Mouse (Mus musculus) liver, postnatal 0 days (tissue): ENCODE results near the gene Agfg2.

Source experiments
- CTCF ChIP-seq: sonication (generic); IDR thresholded peaks from 2 replicates; pipeline ENCODE4 v1.5.1; 2016; ENCODE audit warnings: antibody characterized with exemption, low read depth
- EP300 ChIP-seq: IDR thresholded peaks from 2 replicates; pipeline ENCODE4 v1.6.1; 2016; ENCODE audit warnings: antibody characterized with exemption, low read depth, mild to moderate bottlenecking

DNA sequence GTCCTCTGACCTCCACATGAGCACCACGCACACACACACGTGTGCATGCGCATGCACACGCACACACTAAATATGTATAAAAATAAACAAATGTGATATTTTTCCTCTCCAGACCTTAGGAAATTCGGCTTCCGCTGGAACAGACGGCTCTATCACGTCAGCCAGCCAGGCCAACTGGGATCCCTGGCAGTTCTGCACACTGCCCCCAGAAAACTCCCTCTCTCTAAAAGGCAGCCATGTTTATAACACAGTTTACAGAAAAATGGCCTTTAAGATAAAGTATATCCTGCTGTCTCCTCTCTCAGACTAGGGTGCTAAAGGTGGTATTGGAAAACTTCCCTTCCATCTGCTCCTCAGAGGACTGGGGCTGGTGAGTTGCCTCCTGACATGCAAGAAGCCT, 6.7 kb downstream of the Agfg2 start:
- TF ChIP-seq CTCF = no peak
- no peak for TF ChIP-seq EP300
